Mouse (Mus musculus) kidney, postnatal 0 days (tissue): Measurements from ENCODE around the gene Fndc9. TPM values are rescaled to one million over a fixed set of nuclear protein-coding genes. Genes with fewer than 3 reads are reported as not detected.

Experiments used
- ATAC-seq: fragments of 200-750 bp; cut with Nextera tagmentation; replicated peaks from 2 replicates; pipeline ENCODE4 v1.8.0; 2017; ENCODE audit warnings: low read depth, moderate number of reproducible peaks, moderate TSS enrichment, moderate library complexity; ENCODE audit not compliant: low FRiP score
- DNase-seq: peaks from one replicate; pipeline ENCODE4 v3.0.0-alpha.2; 2016; ENCODE audit warnings: low spot score
- H3K27ac ChIP-seq: fragments of 300-500 bp; sonication (generic); 2 replicates; pipeline ENCODE4 v1.5.1; 2014; ENCODE audit warnings: mild to moderate bottlenecking
- H3K27me3 ChIP-seq: fragments of 300-500 bp; sonication (generic); 2 replicates; pipeline ENCODE4 v1.6.1; 2014; ENCODE audit warnings: low read length, mixed read lengths; ENCODE audit not compliant: insufficient read depth
- H3K36me3 ChIP-seq: fragments of 300-500 bp; sonication (generic); 2 replicates; pipeline ENCODE4 v1.6.1; 2014; ENCODE audit warnings: low read length, mixed read lengths; ENCODE audit not compliant: insufficient read depth
- H3K4me1 ChIP-seq: fragments of 300-500 bp; sonication (generic); replicated peaks from 2 replicates; pipeline ENCODE4 v1.6.1; 2014; ENCODE audit warnings: antibody characterized with exemption, low read length, mixed read lengths; ENCODE audit not compliant: insufficient read depth
- H3K4me2 ChIP-seq: fragments of 300-500 bp; sonication (generic); 2 replicates; pipeline ENCODE4 v1.6.1; 2014; ENCODE audit warnings: mild to moderate bottlenecking, low read length, moderate library complexity, mixed read lengths
- H3K4me3 ChIP-seq: fragments of 300-500 bp; sonication (generic); replicated peaks from 2 replicates; pipeline ENCODE4 v1.5.1; 2014; ENCODE audit warnings: low read depth, low read length
- H3K9ac ChIP-seq: fragments of 300-500 bp; sonication (generic); 2 replicates; pipeline ENCODE4 v1.6.1; 2014; ENCODE audit warnings: low read depth, low read length
- H3K9me3 ChIP-seq: fragments of 300-500 bp; sonication (generic); replicated peaks from 2 replicates; pipeline ENCODE4 v1.6.1; 2016; ENCODE audit warnings: low read length, inconsistent platforms, mixed read lengths
- CTCF ChIP-seq: IDR thresholded peaks from 2 replicates; pipeline ENCODE4 v1.5.1; 2016; ENCODE audit warnings: antibody characterized with exemption, low read depth, mild to moderate bottlenecking, moderate library complexity
- WGBS: fragments of 180-500 bp; shearing (Covaris S2); extraction: QIAGEN DNeasy Blood & Tissue Kit; methylation state at CpG from one replicate; pipeline ENCODE4 v1.1.7; 2014; 5-methylcytosine and 5-hydroxymethylcytosine counted together
- polyA plus RNA-seq: library from polyadenylated mRNA; unstranded; fragments of >200 nt; fragmentation: Nextera tagmentation; extraction: Ambion mirVana; gene quantifications from 2 replicates; pipeline ENCODE4 v1.2.1, GENCODE M21; 2015

Fndc9 gene
- polyA plus RNA-seq, 1 experiment from 2014 or later, result 0.11 TPM

DNA sequence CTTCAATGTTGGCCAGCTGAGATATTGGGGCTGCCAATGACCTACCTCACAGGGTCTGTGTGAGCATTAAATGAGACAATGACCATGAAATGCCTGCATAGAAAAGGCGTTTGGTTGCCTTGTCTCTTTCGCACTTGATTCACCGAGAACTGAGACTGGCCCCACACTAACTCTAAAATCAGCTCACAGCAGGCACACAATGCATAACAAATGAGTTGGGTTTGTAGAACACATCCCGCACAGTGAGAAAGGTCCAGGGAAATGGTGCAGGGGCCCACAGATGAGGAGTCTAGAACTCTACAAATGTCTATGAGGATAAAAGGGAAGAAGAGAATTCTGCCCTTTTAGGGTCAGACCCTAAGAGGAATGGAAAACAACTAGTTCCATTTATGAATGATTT, 53.7 kb downstream of the Fndc9 start:
- no peak for TF ChIP-seq CTCF
- Histone ChIP-seq H3K9me3 (no peaks in the 10 kb centered on the region), H3K4me3 (no peak overlapping the region), H3K4me2 (no peak overlapping the region), H3K27ac (peak overlapping the region; percentile 36; the same call in 1 of the 2 replicates), H3K9ac (no peak overlapping the region), H3K27me3 (no peaks in the 10 kb centered on the region), H3K36me3 (no peaks in the 10 kb centered on the region), H3K4me1 (peaks cover 9% of the 10 kb centered on the region)
- WGBS, result 68% methylated on average over 4 of the region's 4 CpGs
- DNase-seq (no peak), ATAC-seq (no peak)

Other genes starting within 250 kb of the Fndc9 start
- gene Gm12166, start 183.2 kb upstream of the Fndc9 start, polyA plus RNA-seq, result 6.0 and 6.2 TPM in 2 replicates
- 6.5 and 8.1 TPM in 2 replicates for gene Adam19, start 179.5 kb upstream of the Fndc9 start, polyA plus RNA-seq
- 0.54 and 0.76 TPM in 2 replicates for gene Nipal4, start 69.0 kb upstream of the Fndc9 start, polyA plus RNA-seq
- 17.4 and 19.2 TPM in 2 replicates for gene Cyfip2, start 77.3 kb downstream of the Fndc9 start, polyA plus RNA-seq
- gene Itk, start 154.0 kb downstream of the Fndc9 start, polyA plus RNA-seq, result 0.04 and 0.05 TPM in 2 replicates
- gene Fam71b, start 161.0 kb downstream of the Fndc9 start, polyA plus RNA-seq, result not detected in 2 replicates
- gene Med7, start 201.4 kb downstream of the Fndc9 start, polyA plus RNA-seq, result 80.5 and 87.9 TPM in 2 replicates
- 0.06 and 0.11 TPM in 2 replicates for gene Havcr2, start 219.4 kb downstream of the Fndc9 start, polyA plus RNA-seq